Mouse (Mus musculus) ES-Bruce4 (cell line): ENCODE measurements at regions not wholly inside any gene's neighbourhood (a gene's known extent, or its start where the extent isn't known, plus 50 kb on each side); places are given as distances from the start of the nearest gene placed in this dataset.

Experiments
- H3K27ac ChIP-seq: 2 replicates; pipeline ENCODE4 v1.5.1; 2012; ENCODE audit warnings: low read length, inconsistent platforms; ENCODE audit not compliant: insufficient read depth
- H3K27me3 ChIP-seq: 2 replicates; pipeline ENCODE4 v1.6.1; 2012; ENCODE audit warnings: mild to moderate bottlenecking, low read length, inconsistent platforms; ENCODE audit not compliant: control insufficient read depth, poor library complexity, insufficient read depth, severe bottlenecking
- H3K36me3 ChIP-seq: 2 replicates; pipeline ENCODE4 v1.6.1; 2012; ENCODE audit warnings: inconsistent platforms, mild to moderate bottlenecking, low read length, moderate library complexity; ENCODE audit not compliant: control insufficient read depth, poor library complexity, insufficient read depth, severe bottlenecking
- H3K4me1 ChIP-seq: one replicate; pipeline ENCODE4 v1.8.1; 2011; ENCODE audit warnings: low read length; ENCODE audit not compliant: control insufficient read depth, insufficient read depth
- H3K4me3 ChIP-seq: 2 replicates; pipeline ENCODE4 v1.5.1; 2011; ENCODE audit warnings: low read depth, mild to moderate bottlenecking, low read length
- H3K9ac ChIP-seq: 2 replicates; pipeline ENCODE4 v1.6.1; 2012; ENCODE audit warnings: low read depth, mild to moderate bottlenecking, inconsistent platforms; ENCODE audit not compliant: poor library complexity, severe bottlenecking
- H3K9me3 ChIP-seq: replicated peaks from 2 replicates; pipeline ENCODE4 v1.6.1; 2012; ENCODE audit warnings: mild to moderate bottlenecking, low read length, inconsistent platforms; ENCODE audit not compliant: control insufficient read depth, poor library complexity, insufficient read depth, severe bottlenecking
- CTCF ChIP-seq: IDR thresholded peaks from one replicate; pipeline ENCODE4 v1.8.1; 2011; ENCODE audit warnings: low read depth, low read length
- EP300 ChIP-seq: IDR thresholded peaks from 2 replicates; pipeline ENCODE4 v1.6.1; 2011; ENCODE audit warnings: low read depth, low read length; ENCODE audit not compliant: insufficient read depth
- POLR2A ChIP-seq: IDR thresholded peaks from one replicate; pipeline ENCODE4 v1.8.1; 2011; ENCODE audit warnings: low read length; ENCODE audit not compliant: insufficient read depth

DNA sequence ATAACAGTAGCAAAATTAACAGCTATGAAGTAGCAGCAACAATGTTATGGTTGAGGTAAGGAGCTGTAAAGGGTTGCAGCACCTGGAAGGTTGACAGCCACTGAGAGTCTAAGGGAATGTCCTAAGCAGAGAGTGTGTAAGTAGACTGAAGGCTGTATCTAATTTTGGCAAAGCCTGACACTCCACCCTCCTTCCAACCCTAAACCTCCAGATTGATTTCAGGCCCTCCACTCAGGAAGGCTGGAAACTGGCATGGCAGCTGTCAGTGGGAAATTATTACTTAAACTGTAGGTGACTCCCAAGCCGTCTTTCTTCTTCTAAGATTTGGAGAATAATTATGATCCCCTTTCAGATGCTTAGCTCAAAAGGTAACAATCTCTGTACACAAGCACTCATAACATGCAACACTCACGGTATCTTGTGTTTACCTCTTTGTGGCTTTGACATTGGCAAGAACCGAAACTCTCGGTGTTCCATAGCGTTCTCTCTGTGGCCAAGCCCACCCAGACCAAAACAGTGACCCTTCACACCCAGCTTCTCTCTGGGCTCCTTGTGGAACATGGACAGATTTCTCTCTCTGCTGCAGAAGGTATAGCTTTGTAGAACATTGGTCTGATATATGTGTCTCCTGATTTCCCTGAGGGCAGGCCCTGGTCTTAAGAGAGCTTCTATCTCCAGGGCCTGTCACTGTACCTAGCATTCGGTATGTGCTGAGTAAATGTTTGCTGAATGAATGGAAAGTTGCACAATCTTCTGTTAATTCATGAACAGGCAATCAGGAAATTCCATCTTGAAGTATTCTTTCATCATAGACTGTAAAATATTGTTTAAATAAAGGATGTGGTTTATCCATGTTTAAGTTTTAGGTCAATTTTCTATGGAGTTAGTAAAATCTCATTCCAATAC, 102.0 kb upstream of the Gm15217 start:
- no peak overlapping the region for H3K27ac ChIP-seq
- H3K27me3 ChIP-seq: no peaks in the 10 kb centered on the region
- TF ChIP-seq CTCF (no peak), EP300 (no peak), POLR2A (no peak)
- H3K4me3 ChIP-seq: no peak overlapping the region
- no peaks in the 10 kb centered on the region for H3K9me3 ChIP-seq
- no peaks in the 10 kb centered on the region for H3K36me3 ChIP-seq
- H3K9ac ChIP-seq: no peak overlapping the region
- H3K4me1 ChIP-seq: no peaks in the 10 kb centered on the region

DNA sequence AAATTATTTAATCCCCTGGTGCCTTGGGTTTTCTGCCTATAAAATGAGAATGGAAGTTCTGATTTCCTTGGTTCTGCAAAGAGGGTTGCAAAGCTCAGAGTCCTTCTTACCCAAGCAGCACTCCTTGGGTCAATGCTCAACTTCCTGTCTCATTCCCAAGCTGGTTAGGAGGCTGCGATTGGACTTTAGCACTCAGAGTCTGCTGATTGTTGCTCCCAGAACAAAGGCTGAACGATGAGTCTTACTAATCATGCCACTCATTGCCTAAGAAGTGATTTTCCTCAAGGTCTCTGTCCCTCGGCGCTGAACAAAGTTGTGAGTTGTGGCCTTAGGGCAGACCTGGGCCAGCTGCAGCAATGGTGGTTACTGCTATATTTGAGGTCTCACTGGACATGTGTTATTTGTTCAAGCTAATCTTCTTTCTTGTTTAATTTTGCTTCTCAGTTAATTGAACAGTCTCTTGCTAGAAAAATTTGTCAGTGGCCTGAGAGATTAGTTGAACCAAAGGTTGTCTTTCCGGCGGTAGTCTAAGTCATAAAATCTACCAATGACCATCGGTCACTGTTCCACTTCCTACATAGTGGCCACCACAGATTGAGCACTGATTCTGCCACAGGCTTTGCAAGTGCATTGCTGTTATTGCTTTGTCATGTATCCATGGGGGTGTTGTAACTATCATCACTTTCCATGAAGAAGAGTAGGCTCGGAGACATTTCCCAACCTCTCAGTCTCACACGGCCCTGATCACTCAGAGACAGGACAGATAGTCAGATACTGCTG, 101.2 kb upstream of the Gm15217 start:
- H3K27me3 ChIP-seq: no peaks in the 10 kb centered on the region
- H3K9me3 ChIP-seq: no peaks in the 10 kb centered on the region
- H3K36me3 ChIP-seq: no peaks in the 10 kb centered on the region
- no peak overlapping the region for H3K9ac ChIP-seq
- H3K4me3 ChIP-seq: no peak overlapping the region
- H3K27ac ChIP-seq: no peak overlapping the region
- TF ChIP-seq EP300: no peak
- no peak for TF ChIP-seq POLR2A
- TF ChIP-seq CTCF: no peak
- no peaks in the 10 kb centered on the region for H3K4me1 ChIP-seq

- no peak overlapping the region for H3K9ac ChIP-seq
- no peaks in the 10 kb centered on the region for H3K4me1 ChIP-seq
- no peak overlapping the region for H3K4me3 ChIP-seq
- H3K27me3 ChIP-seq: no peaks in the 10 kb centered on the region
- no peak overlapping the region for H3K27ac ChIP-seq
- H3K36me3 ChIP-seq: no peaks in the 10 kb centered on the region
- H3K9me3 ChIP-seq: no peaks in the 10 kb centered on the region
- TF ChIP-seq EP300: no peak
These were observed 86.8 kb upstream of the Gm15217 start for GRCm38 (mm10) chr14:46292398-46292797.

- Histone ChIP-seq H3K9ac (no peak overlapping the region), H3K27me3 (no peaks in the 10 kb centered on the region), H3K27ac (no peak overlapping the region), H3K4me3 (no peak overlapping the region), H3K36me3 (no peaks in the 10 kb centered on the region), H3K9me3 (no peaks in the 10 kb centered on the region), H3K4me1 (no peaks in the 10 kb centered on the region)
- TF ChIP-seq CTCF (no peak), POLR2A (no peak), EP300 (no peak)
These were observed 82.9 kb upstream of the Gm15217 start for GRCm38 (mm10) chr14:46296275-46296674.

- H3K27me3 ChIP-seq: no peaks in the 10 kb centered on the region
- TF ChIP-seq POLR2A: no peak
- no peak for TF ChIP-seq CTCF
- TF ChIP-seq EP300: no peak
- H3K4me3 ChIP-seq: no peak overlapping the region
- H3K4me1 ChIP-seq: no peaks in the 10 kb centered on the region
- H3K36me3 ChIP-seq: no peaks in the 10 kb centered on the region
- no peak overlapping the region for H3K9ac ChIP-seq
- H3K27ac ChIP-seq: no peak overlapping the region
- no peaks in the 10 kb centered on the region for H3K9me3 ChIP-seq
These were observed 78.7 kb upstream of the Gm15217 start for GRCm38 (mm10) chr14:46300546-46300945.

- Histone ChIP-seq H3K9me3 (no peaks in the 10 kb centered on the region), H3K27me3 (no peaks in the 10 kb centered on the region), H3K9ac (no peak overlapping the region), H3K36me3 (no peaks in the 10 kb centered on the region), H3K4me3 (no peak overlapping the region), H3K27ac (no peak overlapping the region), H3K4me1 (no peaks in the 10 kb centered on the region)
- TF ChIP-seq CTCF (no peak), EP300 (no peak), POLR2A (no peak)
These were observed 76.6 kb upstream of the Gm15217 start for GRCm38 (mm10) chr14:46302601-46303000.
